Mouse (Mus musculus) liver, embryonic 14.5 days (tissue): ENCODE results near the gene Pacsin2.

Experiments used
- CTCF ChIP-seq: IDR thresholded peaks from 2 replicates; pipeline ENCODE4 v1.5.1; 2016; ENCODE audit warnings: antibody characterized with exemption, low read depth, control low read depth
- EP300 ChIP-seq: IDR thresholded peaks from 2 replicates; pipeline ENCODE4 v1.6.1; 2016; ENCODE audit warnings: antibody characterized with exemption, low read depth

- TF ChIP-seq CTCF (no peak), EP300 (no peak)
Measured at GRCm38 (mm10) chr15:83478096-83478495, 13.7 kb upstream of the Pacsin2 start.
